ENCODE assay signal across 13 mouse cellular contexts in the genomic region with DNA sequence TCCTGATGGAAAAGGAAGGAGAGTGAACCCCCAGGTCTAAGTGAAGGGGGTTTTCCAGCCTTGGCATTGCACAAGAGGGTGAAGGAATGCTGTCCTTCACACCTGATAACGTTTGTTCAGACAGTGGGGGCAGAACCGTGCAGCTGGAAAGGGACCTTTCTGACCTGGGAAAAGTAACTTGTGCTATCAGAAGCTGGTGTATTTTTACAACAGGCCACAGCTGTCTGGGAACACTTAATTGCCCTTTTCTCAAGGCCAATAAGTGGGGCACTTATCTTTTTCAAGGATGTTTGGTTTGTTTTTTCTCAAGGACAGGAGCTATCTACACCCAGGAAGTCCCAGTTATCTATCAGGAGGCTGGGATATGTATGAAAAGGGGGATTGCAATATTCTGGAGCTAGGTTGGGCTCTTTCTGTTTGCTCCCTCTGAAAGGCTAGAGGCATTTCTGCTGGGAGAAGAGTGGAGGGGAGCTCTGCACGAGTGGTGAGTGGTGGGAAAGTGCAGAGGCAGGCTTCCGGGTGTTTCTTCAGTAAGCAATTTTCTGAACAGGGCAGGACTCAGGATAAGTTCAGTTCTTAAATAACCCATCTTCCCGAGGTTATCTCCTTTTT. TPM values are rescaled to one million over a fixed set of nuclear protein-coding genes. Genes with fewer than 3 reads are reported as not detected.
DNase-seq lines count a peak whose midpoint lies in the region; ATAC-seq and TF ChIP-seq lines count a peak whose summit lies in the region.
"Had no signal": no experiment of that assay in that cellular context is flagged by ENCODE, and none has a peak within 500 bp of the region (broad histone marks: within the 10 kb centered on the region; RNA-seq: fewer than 3 reads in every experiment).

No protein-coding gene starts in this region.

- H3K4me3 ChIP-seq in heart, adult 2 months, result peak overlapping the region; percentile 30
- H3K4me3 ChIP-seq in lung, postnatal 0 days (ENCODE audit: low read depth, low read length), result no peak overlapping the region
- H3K4me3 ChIP-seq in heart, embryonic 15.5 days, result no peak overlapping the region
- H3K4me3 ChIP-seq in liver, embryonic 15.5 days (replicated peaks), result 0 out of 2 replicates have a peak overlapping the region, but pooled peaks have one; percentile 2

- TF ChIP-seq EP300 in heart, adult 2 months (IDR thresholded peaks at IDR 0.05; ENCODE audit: insufficient read depth, low read depth, low read length), result 0 out of 2 replicates have a peak, but pooled peaks have one; percentile 14
- no peak for TF ChIP-seq EP300 in lung, postnatal 0 days (IDR thresholded peaks at IDR 0.05)

- H3K27ac ChIP-seq in heart, adult 2 months, result peak overlapping the region; percentile 63
- H3K27ac ChIP-seq in lung, postnatal 0 days (ENCODE audit: low read length), result no peak overlapping the region
- H3K27ac ChIP-seq in heart, embryonic 15.5 days, result peak overlapping the region; percentile 71
- peak overlapping the region; percentile 12; the same call in 1 of the 2 replicates for H3K27ac ChIP-seq in liver, embryonic 15.5 days (replicated peaks)
- H3K27ac ChIP-seq: hindbrain, postnatal 0 days had no signal

- 5% methylated on average over 5 of the region's 5 CpGs for WGBS in heart, adult 2 months
- 14% methylated on average over 5 of the region's 5 CpGs for WGBS in lung, postnatal 0 days
- WGBS in heart, embryonic 15.5 days, result 10% methylated on average over 5 of the region's 5 CpGs
- 35% methylated on average over 5 of the region's 5 CpGs for WGBS in liver, embryonic 15.5 days (ENCODE audit: insufficient replicate concordance)

- H3K9ac ChIP-seq in heart, adult 2 months (ENCODE audit: low read depth, low read length), result peak overlapping the region; percentile 57; the same call in 1 of the 2 replicates
- no peak overlapping the region for H3K9ac ChIP-seq in lung, postnatal 0 days (replicated peaks; ENCODE audit: low read depth)
- H3K9ac ChIP-seq in heart, embryonic 15.5 days, result no peak overlapping the region
- no peak overlapping the region for H3K9ac ChIP-seq in liver, embryonic 15.5 days

- H3K4me1 ChIP-seq in heart, adult 2 months (ENCODE audit: control insufficient read depth, insufficient read depth, low read length), result peaks cover 26% of the 10 kb centered on the region
- peaks cover 19% of the 10 kb centered on the region; the same call in 1 of the 2 replicates for H3K4me1 ChIP-seq in lung, postnatal 0 days (ENCODE audit: insufficient read depth, low read depth, low read length)
- peaks cover 53% of the 10 kb centered on the region for H3K4me1 ChIP-seq in heart, embryonic 15.5 days (replicated peaks)
- peaks cover 70% of the 10 kb centered on the region for H3K4me1 ChIP-seq in liver, embryonic 15.5 days (replicated peaks)

- no peak for TF ChIP-seq CTCF in heart, adult 2 months (IDR thresholded peaks at IDR 0.05)
- no peak for TF ChIP-seq CTCF in lung, postnatal 0 days (IDR thresholded peaks at IDR 0.05)

- no peaks in the 10 kb centered on the region for H3K27me3 ChIP-seq in heart, adult 2 months (ENCODE audit: control insufficient read depth, insufficient read depth, low read length)
- H3K27me3 ChIP-seq in lung, postnatal 0 days (replicated peaks; ENCODE audit: insufficient read depth, low read length), result no peaks in the 10 kb centered on the region
- H3K27me3 ChIP-seq in heart, embryonic 15.5 days, result no peaks in the 10 kb centered on the region
- H3K27me3 ChIP-seq in liver, embryonic 15.5 days, result no peaks in the 10 kb centered on the region

- H3K79me2 ChIP-seq in heart, adult 2 months (replicated peaks; ENCODE audit: control insufficient read depth, insufficient read depth, low read length), result peaks cover 19% of the 10 kb centered on the region

- peaks cover 80% of the 10 kb centered on the region for H3K36me3 ChIP-seq in heart, adult 2 months (ENCODE audit: control insufficient read depth, insufficient read depth, low read length)
- peaks cover 17% of the 10 kb centered on the region for H3K36me3 ChIP-seq in lung, postnatal 0 days (ENCODE audit: insufficient read depth, low read length)
- peaks cover 21% of the 10 kb centered on the region for H3K36me3 ChIP-seq in heart, embryonic 15.5 days
- H3K36me3 ChIP-seq in liver, embryonic 15.5 days (replicated peaks), result peaks cover 94% of the 10 kb centered on the region

- intact Hi-C loops in heart, adult 2 months (cut with DNase I), result no loop called here
- intact Hi-C loops in heart, postnatal 14 days (cut with DNase I), result loop anchor here (5.0 kb wide), 1 partner anchor 35 kb away; the partner anchor contains the start of gene Ttpal

- peak overlapping the region; percentile 22; the same call in 1 of the 2 replicates for H3K4me2 ChIP-seq in lung, postnatal 0 days (replicated peaks; ENCODE audit: low read depth, low read length)
- peak overlapping the region; percentile 20 for H3K4me2 ChIP-seq in heart, embryonic 15.5 days
- peak overlapping the region; percentile 35 for H3K4me2 ChIP-seq in liver, embryonic 15.5 days

- DNase-seq in heart, adult 2 months, result no peak
- no peak for DNase-seq in heart, postnatal 14 days
- no peak for DNase-seq in lung, postnatal 0 days (ENCODE audit: low spot score)
- no peak for DNase-seq in lung, postnatal 4 days
- no peak for DNase-seq in layer of hippocampus, postnatal 36 days
- no peak for DNase-seq in left cerebral cortex, adult 11 months (ENCODE audit: low spot score)
- DNase-seq: cerebellum, adult 11-12 months; embryo, embryonic 11 days; kidney, postnatal 10 days; thymus, adult 18-20 months had no signal

- no peak for TF ChIP-seq POLR2A in heart, adult 2 months (IDR thresholded peaks at IDR 0.05; ENCODE audit: insufficient read depth, low read depth, low read length)

- no peaks in the 10 kb centered on the region for H3K9me3 ChIP-seq in lung, postnatal 0 days (ENCODE audit: low read length)
- no peaks in the 10 kb centered on the region for H3K9me3 ChIP-seq in heart, embryonic 15.5 days (replicated peaks)
- no peaks in the 10 kb centered on the region for H3K9me3 ChIP-seq in liver, embryonic 15.5 days (replicated peaks)

- ATAC-seq in lung, postnatal 0 days, result no peak
- 0 out of 2 replicates have a peak, but pooled peaks have one; percentile 20 for ATAC-seq in heart, embryonic 15.5 days (replicated peaks; ENCODE audit: insufficient number of reproducible peaks, insufficient read depth, low FRiP score, low read depth)
- no peak for ATAC-seq in liver, embryonic 15.5 days (ENCODE audit: insufficient read depth)
- ATAC-seq: hindbrain, postnatal 0 days had no signal

RNA-seq across cellular contexts. Expression of gene Serinc3, which starts 7.2 kb away (rescaled TPM):
- 100 to 1,000 TPM; 294 to 351 TPM for total RNA-seq in heart, adult 2 months (2021)
- 264 and 414 TPM in 2 replicates for polyA plus RNA-seq in heart, adult 2 months (2012; rRNA removed)
- total RNA-seq in heart, postnatal 14 days (2021), result 100 to 1,000 TPM; 360 to 363 TPM
- polyA plus RNA-seq in lung, postnatal 0 days (2015; fragmentation: Nextera tagmentation; extraction: Ambion mirVana), result 96.7 and 106 TPM in 2 replicates
- polyA plus RNA-seq in heart, embryonic 15.5 days (2015; fragmentation: Nextera tagmentation; extraction: Ambion mirVana), result 54.8 and 57.1 TPM in 2 replicates
- 126 and 129 TPM in 2 replicates for polyA plus RNA-seq in liver, embryonic 15.5 days (2015; fragmentation: Nextera tagmentation; extraction: Ambion mirVana)
- 100 to 1,000 TPM; 177 to 202 TPM for total RNA-seq in layer of hippocampus, postnatal 36 days (2021)

RNA-seq across cellular contexts. Expression of gene Pkig, which starts 20.4 kb away (rescaled TPM):
- total RNA-seq in heart, adult 2 months (2021), result 100 to 1,000 TPM; 214 to 237 TPM
- polyA plus RNA-seq in heart, adult 2 months (2012; rRNA removed), result 344 and 361 TPM in 2 replicates
- 100 to 1,000 TPM; 183 to 188 TPM for total RNA-seq in heart, postnatal 14 days (2021)
- 95.2 and 106 TPM in 2 replicates for polyA plus RNA-seq in lung, postnatal 0 days (2015; fragmentation: Nextera tagmentation; extraction: Ambion mirVana)
- polyA plus RNA-seq in heart, embryonic 15.5 days (2015; fragmentation: Nextera tagmentation; extraction: Ambion mirVana), result 289 and 356 TPM in 2 replicates
- polyA plus RNA-seq in liver, embryonic 15.5 days (2015; fragmentation: Nextera tagmentation; extraction: Ambion mirVana), result 93.3 and 95.5 TPM in 2 replicates
- 10 to 100 TPM; 86.8 to 92.5 TPM for total RNA-seq in layer of hippocampus, postnatal 36 days (2021)

RNA-seq across cellular contexts. Expression of gene Ttpal, which starts 35.6 kb away (rescaled TPM):
- 10 to 100 TPM; 11.0 to 13.6 TPM for total RNA-seq in heart, adult 2 months (2021)
- 10.2 and 11.0 TPM in 2 replicates for polyA plus RNA-seq in heart, adult 2 months (2012; rRNA removed)
- 10 to 100 TPM; 13.6 to 13.9 TPM for total RNA-seq in heart, postnatal 14 days (2021)
- polyA plus RNA-seq in lung, postnatal 0 days (2015; fragmentation: Nextera tagmentation; extraction: Ambion mirVana), result 17.2 and 20.0 TPM in 2 replicates
- polyA plus RNA-seq in heart, embryonic 15.5 days (2015; fragmentation: Nextera tagmentation; extraction: Ambion mirVana), result 15.2 and 21.2 TPM in 2 replicates
- 8.5 and 10.4 TPM in 2 replicates for polyA plus RNA-seq in liver, embryonic 15.5 days (2015; fragmentation: Nextera tagmentation; extraction: Ambion mirVana)
- 10 to 100 TPM; 53.0 to 54.7 TPM for total RNA-seq in layer of hippocampus, postnatal 36 days (2021)

Comparison
In these comparisons a context has a peak if more than half of its experiments do, and no peak if none do; other contexts are left out.
1. H3K4me3 ChIP-seq: peak in heart, adult 2 months (single experiment) and liver, embryonic 15.5 days (single experiment); none in lung, postnatal 0 days (single experiment) and heart, embryonic 15.5 days (single experiment).
2. Peak in every context shown above with its lines, with median percentiles within 50 percentile points of each other: H3K4me2 ChIP-seq.